Mouse (Mus musculus) midbrain, embryonic 13.5 days (tissue): ENCODE data around the gene Urm1. TPM values are rescaled to one million over a fixed set of nuclear protein-coding genes. Genes with fewer than 3 reads are reported as not detected.

ENCODE experiments used
- ATAC-seq: fragments of 200-750 bp; cut with Nextera tagmentation; 2 replicates; pipeline ENCODE4 v1.8.0; 2017; ENCODE audit warnings: mild to moderate bottlenecking, moderate TSS enrichment, moderate library complexity
- H3K27ac ChIP-seq: fragments of 300-500 bp; sonication (generic); 2 replicates; pipeline ENCODE4 v1.5.1; 2015; ENCODE audit warnings: inconsistent platforms, mild to moderate bottlenecking, moderate library complexity
- H3K27me3 ChIP-seq: fragments of 300-500 bp; sonication (generic); 2 replicates; pipeline ENCODE4 v1.6.1; 2015; ENCODE audit warnings: mild to moderate bottlenecking, inconsistent platforms
- H3K36me3 ChIP-seq: fragments of 300-500 bp; sonication (generic); 2 replicates; pipeline ENCODE4 v1.6.1; 2015; ENCODE audit warnings: mild to moderate bottlenecking, inconsistent platforms
- H3K4me1 ChIP-seq: fragments of 300-500 bp; sonication (generic); replicated peaks from 2 replicates; pipeline ENCODE4 v1.6.1; 2015; ENCODE audit warnings: inconsistent platforms
- H3K4me2 ChIP-seq: fragments of 300-500 bp; sonication (generic); replicated peaks from 2 replicates; pipeline ENCODE4 v1.6.1; 2015; ENCODE audit warnings: moderate library complexity, mild to moderate bottlenecking, inconsistent platforms
- H3K4me3 ChIP-seq: fragments of 300-500 bp; sonication (generic); replicated peaks from 2 replicates; pipeline ENCODE4 v1.5.1; 2015; ENCODE audit warnings: mild to moderate bottlenecking, inconsistent platforms
- H3K9ac ChIP-seq: fragments of 300-500 bp; sonication (generic); replicated peaks from 2 replicates; pipeline ENCODE4 v1.6.1; 2015; ENCODE audit warnings: mild to moderate bottlenecking, inconsistent platforms
- H3K9me3 ChIP-seq: fragments of 300-500 bp; sonication (generic); 2 replicates; pipeline ENCODE4 v1.6.1; 2016; ENCODE audit warnings: mild to moderate bottlenecking, inconsistent platforms
- WGBS: fragments of 180-500 bp; shearing (Covaris S2); methylation state at CpG from one replicate; pipeline ENCODE4 v1.1.7; 2015; 5-methylcytosine and 5-hydroxymethylcytosine counted together
- polyA plus RNA-seq: library from polyadenylated mRNA; unstranded; fragments of >200 nt; fragmentation: Nextera tagmentation; extraction: Ambion mirVana; gene quantifications from 2 replicates; pipeline ENCODE4 v1.2.1, GENCODE M21; 2015

Urm1 gene
- polyA plus RNA-seq, 1 experiment from 2014 or later: 23.1 TPM

DNA sequence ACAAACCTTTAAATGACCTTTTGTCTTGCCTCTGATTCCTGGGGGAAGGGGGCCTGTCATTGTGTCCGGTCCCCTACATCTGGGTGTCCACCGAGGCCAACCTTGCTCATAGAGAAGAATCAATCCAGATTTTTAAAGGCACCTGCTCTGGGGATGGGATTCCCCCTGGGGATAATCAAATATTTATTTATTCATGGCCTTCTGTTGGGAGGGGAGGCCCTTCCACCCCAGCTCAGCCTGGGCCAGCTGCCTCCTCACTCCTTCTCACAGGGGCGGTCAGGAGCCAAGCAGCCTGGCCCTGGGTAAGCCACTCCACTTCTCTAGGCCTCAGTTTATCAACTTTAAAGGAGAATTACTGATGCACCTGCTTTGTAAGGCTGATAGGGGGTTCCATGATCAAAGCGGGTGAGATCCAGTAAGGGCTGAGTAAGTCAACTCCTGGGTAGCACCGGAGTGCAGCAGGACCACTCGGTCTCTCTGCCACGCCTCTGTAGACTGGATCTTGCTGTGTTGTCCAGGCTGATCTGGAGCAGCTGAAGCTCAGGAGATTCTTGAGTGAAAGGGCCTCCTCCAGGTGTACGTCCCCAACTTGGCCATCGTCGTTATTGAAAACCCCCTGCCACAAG is 35.8 kb downstream of the Urm1 start:
- H3K36me3 ChIP-seq: no peaks in the 10 kb centered on the region
- no peak overlapping the region for H3K4me2 ChIP-seq
- ATAC-seq: 0 out of 2 replicates have a peak, but pooled peaks have one; percentile 43
- peaks cover 6% of the 10 kb centered on the region; the same call in 1 of the 2 replicates for H3K27me3 ChIP-seq
- 34% methylated on average over 10 of the region's 10 CpGs for WGBS
- no peaks in the 10 kb centered on the region for H3K9me3 ChIP-seq
- H3K4me3 ChIP-seq: no peak overlapping the region
- peak overlapping the region; percentile 32 for H3K9ac ChIP-seq
- H3K4me1 ChIP-seq: peaks cover 60% of the 10 kb centered on the region
- peak overlapping the region; percentile 84 for H3K27ac ChIP-seq

DNA sequence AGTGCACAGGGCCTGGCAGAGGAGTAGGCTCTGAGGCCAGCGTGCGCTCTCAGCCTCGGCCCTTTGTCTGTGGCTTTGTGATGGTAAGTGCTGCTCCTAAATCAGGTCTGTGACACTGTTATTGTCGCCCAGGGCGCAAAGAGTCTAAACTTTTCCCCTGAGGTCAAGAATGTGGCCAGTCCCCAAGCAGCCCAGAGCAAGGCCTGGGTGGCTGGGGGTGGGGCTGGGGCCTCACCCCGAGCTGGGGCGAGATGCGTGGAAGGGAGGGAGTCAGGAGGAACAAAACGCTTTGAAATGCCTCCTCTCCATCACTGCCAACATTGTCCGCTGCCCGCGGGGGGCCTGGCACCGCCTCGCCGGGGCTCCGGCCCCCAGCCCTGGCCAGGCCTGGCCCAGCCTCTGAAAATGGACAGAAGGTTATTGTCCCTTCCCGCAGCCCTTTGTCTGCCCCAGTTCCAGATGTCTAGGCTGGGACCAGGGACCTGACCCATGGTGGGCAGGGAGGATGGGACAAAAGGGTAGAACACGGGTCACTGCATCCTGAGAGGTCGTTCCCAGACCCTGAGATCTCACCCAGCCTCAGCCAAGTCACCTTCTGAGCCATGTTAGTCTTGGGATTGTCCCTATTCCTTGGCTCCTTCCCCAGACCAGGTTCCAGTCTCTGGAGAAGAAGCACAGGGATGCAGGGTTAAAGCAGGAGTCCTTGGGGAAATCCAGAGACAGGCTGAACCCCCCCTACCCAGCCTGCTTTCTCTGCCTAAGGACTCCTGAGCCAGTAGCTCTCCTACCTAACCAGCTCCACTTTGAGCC is 36.8 kb downstream of the Urm1 start:
- Histone ChIP-seq H3K27ac (peak overlapping the region; percentile 84), H3K9me3 (no peaks in the 10 kb centered on the region), H3K9ac (peak overlapping the region; percentile 32), H3K4me1 (peaks cover 60% of the 10 kb centered on the region), H3K27me3 (0 out of 2 replicates have a peak, but pooled peaks cover 6% of the 10 kb centered on the region), H3K36me3 (no peaks in the 10 kb centered on the region), H3K4me2 (peak overlapping the region; percentile 5; the same call in 1 of the 2 replicates), H3K4me3 (no peak overlapping the region)
- ATAC-seq: 0 out of 2 replicates have a peak, but pooled peaks have one; percentile 28
- WGBS: 4% methylated on average over 19 of the region's 19 CpGs

DNA sequence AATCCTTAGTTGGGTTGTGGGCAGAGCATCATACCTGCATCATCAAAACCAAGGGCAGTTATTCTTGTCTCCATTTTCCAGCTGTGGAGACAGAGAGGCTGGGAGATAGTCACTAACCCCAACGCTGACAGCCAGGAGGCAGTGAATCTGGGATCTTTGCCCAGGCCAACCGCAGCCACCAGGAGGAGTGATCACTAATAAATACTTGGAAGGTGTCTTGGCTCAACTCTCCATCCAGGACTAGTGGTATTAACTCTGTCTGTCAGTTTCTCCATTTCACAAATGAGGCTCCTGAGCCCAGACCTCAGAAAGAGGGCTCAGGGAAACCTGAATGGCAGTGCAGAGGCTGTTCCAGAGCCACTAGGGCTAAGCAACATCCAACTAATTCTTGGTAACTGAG is 37.5 kb downstream of the Urm1 start:
- Histone ChIP-seq H3K4me3 (no peak overlapping the region), H3K36me3 (no peaks in the 10 kb centered on the region), H3K27ac (peak overlapping the region; percentile 84; the same call in 1 of the 2 replicates), H3K4me1 (peaks cover 60% of the 10 kb centered on the region), H3K27me3 (0 out of 2 replicates have a peak, but pooled peaks cover 6% of the 10 kb centered on the region), H3K9me3 (no peaks in the 10 kb centered on the region), H3K4me2 (no peak overlapping the region), H3K9ac (peak overlapping the region; percentile 32)
- 28% methylated on average over 2 of the region's 2 CpGs for WGBS
- ATAC-seq: no peak

DNA sequence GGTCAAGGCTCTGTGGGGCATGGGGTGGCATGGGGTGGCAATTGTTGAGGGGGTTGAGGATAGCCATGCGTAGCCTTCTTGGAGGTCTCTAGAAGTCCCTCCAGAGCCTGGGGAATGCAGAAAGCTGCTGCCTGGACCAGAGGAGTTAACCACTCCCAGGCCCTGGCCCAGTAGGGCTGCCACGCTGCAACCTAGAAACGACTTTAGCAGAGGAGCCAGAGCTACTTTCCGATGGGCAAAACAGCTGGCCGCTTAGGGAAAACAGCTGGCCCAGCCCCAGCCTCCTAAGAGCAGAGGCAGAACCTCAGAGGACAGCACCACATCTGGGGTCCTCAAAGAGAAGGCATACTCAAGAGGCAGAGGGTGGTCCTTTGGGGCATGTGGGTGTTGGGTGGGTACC is 38.1 kb downstream of the Urm1 start:
- H3K9ac ChIP-seq: no peak overlapping the region
- no peak overlapping the region for H3K27ac ChIP-seq
- H3K36me3 ChIP-seq: no peaks in the 10 kb centered on the region
- H3K4me1 ChIP-seq: peaks cover 54% of the 10 kb centered on the region
- H3K9me3 ChIP-seq: no peaks in the 10 kb centered on the region
- 0 out of 2 replicates have a peak, but pooled peaks cover 6% of the 10 kb centered on the region for H3K27me3 ChIP-seq
- WGBS: 69% methylated on average over 5 of the region's 5 CpGs
- no peak for ATAC-seq
- H3K4me3 ChIP-seq: no peak overlapping the region
- H3K4me2 ChIP-seq: no peak overlapping the region

DNA sequence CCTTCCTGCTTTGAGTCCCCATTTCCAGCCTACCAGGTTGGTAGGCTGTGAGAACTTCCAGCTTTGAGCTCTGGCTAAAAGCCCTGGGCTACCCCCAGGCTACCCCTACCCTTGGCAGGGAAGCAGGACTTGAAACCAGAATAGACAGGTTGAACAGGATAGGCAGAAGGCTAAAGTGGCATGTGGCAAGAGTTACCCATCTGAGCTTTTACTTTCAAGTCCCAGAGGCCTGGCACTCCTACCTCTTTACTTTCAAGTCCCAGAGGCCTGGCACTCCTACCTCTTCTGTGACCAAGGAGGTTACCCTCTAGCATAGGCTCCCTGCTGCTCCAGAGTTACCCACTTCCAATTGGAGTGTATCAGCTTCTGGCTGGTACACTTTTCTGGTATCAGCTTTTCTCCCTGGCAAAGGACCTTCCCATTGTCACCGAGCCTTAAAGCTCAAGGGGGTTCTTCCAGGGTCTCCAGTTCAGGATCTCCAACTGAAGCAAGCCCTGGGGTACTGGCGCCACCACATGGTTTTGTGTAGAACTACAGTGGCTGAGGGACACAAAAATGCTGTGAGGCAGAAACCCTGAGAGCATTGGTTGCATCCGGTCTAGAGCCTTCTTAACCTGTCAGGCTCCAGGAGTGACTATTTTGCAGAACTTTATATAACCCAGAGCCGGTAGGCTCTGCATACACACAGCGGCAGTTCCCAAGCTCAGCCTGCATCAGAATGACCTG is 39.0 kb downstream of the Urm1 start:
- no peak for ATAC-seq
- H3K27ac ChIP-seq: no peak overlapping the region
- WGBS: 10% methylated on average over 5 of the region's 5 CpGs

DNA sequence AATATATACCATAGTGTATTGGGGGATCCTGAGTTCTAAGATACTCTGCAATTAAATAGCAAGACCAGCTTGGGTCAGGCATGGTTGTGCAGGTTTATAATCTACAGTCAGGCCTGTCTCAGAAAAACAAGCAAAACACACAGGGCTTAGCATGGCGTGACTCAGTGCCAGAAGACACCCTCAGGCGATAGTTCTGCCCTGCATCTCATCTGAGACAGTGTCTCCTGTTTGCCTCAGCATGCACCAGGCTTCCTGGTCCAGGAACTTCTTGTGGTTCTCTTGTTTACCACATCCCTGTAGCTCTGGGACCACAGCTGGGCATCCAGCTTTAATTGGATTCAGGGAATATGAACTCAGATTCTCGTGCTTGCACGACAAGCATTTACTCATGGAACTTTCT is 45.2 kb downstream of the Urm1 start:
- Histone ChIP-seq H3K4me2 (no peak overlapping the region), H3K27me3 (no peaks in the 10 kb centered on the region), H3K4me1 (peaks cover 11% of the 10 kb centered on the region), H3K9ac (no peak overlapping the region), H3K4me3 (no peak overlapping the region), H3K27ac (no peak overlapping the region), H3K9me3 (no peaks in the 10 kb centered on the region), H3K36me3 (no peaks in the 10 kb centered on the region)
- 83% methylated on average over 4 of the region's 4 CpGs for WGBS
- no peak for ATAC-seq

More for the DNA sequence above, 39.0 kb downstream of the Urm1 start:
- H3K9ac ChIP-seq: no peak overlapping the region
- H3K4me3 ChIP-seq: no peak overlapping the region
- H3K9me3 ChIP-seq: no peaks in the 10 kb centered on the region
- H3K4me2 ChIP-seq: no peak overlapping the region
- no peaks in the 10 kb centered on the region for H3K36me3 ChIP-seq
- H3K4me1 ChIP-seq: peaks cover 45% of the 10 kb centered on the region
- H3K27me3 ChIP-seq: 0 out of 2 replicates have a peak, but pooled peaks cover 6% of the 10 kb centered on the region

DNA sequence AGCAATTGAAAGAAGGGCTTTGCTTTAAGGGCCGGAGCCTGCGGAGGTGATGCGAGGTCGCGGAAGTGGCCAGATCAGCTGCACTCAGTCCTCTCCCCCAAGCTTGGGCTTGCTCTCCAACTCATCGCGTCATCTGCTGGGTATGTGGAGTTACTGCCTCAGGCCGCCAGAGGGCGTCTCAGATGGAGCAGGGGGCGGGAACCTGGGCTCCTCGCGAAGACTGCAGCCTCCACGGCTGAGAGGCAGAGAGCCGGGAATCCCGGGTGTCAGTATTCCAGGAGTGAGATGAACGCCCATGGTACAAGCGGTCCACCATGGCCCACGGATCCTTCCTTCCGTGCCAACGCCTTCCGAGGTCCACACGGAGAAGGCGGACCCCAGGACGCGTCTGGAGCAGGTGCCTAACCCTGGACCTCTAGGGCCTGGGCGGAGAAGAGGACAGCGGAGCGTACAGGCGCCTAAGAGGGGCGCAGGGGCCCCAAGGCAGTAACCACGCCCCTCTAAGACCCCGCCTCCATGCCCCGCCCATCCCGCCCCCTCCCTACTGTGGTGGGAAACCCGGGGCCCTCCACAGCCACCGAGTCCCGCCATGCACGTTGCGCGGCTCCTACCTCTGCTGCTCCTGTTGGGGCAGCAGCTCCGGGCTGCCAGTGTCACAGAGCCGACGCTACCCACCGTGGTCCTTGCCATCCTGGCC is 49.2 kb downstream of the Urm1 start, which contains the start of gene Cercam:
TSS of gene Cercam (plus strand) at position 216 of the 697 bp plus-strand sequence.
- Histone ChIP-seq H3K9me3 (no peaks in the 10 kb centered on the region), H3K4me2 (peak within 1 kb of the TSS; percentile 75), H3K4me1 (peaks cover 19% of the 10 kb centered on the region), H3K27me3 (no peaks in the 10 kb centered on the region), H3K36me3 (peaks cover 15% of the 10 kb centered on the region), H3K9ac (peak within 1 kb of the TSS; percentile 69), H3K4me3 (peak within 1 kb of the TSS; percentile 47), H3K27ac (peak within 1 kb of the TSS; percentile 59)
- ATAC-seq: peak; percentile 91
- 0% methylated on average over 42 of the region's 44 CpGs for WGBS

DNA sequence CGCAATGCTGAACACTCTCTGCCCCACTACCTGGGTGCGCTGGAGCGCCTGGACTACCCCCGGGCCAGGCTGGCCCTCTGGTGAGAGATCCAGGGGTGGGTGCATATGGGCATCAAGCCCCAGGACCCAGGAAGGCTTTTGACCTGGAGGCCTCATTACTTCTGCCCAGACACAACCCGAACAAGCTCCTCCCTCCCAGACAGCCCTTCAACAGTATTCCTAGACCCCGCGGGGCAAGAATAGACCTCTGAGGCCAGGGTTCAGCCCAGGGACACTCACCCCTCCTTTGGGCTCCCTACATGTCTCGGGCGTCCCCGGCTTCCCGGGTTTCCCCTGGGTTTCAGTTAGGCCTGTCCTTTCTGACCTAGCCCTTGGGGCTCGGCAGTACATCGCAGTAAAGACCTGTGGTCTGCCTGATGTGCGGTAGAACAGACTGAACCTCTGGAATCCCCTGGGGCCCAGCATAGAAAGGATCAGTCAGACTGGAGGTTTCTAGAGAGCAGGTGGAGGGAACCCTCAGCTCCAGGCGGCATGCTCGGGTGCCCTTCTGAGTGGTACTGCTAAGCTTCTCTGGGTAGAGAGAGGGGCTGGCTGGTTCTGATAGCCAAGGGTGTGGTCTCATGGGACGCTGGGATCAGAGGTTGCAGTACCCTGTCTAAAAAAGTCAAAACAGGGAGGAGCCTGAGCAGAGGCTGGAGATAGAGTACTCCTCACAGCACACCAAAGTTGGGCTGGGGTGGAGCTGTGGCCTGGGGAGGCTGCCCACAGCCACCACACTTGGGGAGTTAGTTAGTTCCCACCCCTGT is 50.0 kb downstream of the Urm1 start:
- H3K36me3 ChIP-seq: peaks cover 15% of the 10 kb centered on the region
- ATAC-seq: peak; percentile 38; the same call in 1 of the 2 replicates
- H3K4me2 ChIP-seq: peak overlapping the region; percentile 75
- peaks cover 19% of the 10 kb centered on the region for H3K4me1 ChIP-seq
- WGBS: 3% methylated on average over 17 of the region's 17 CpGs
- peak overlapping the region; percentile 69 for H3K9ac ChIP-seq
- H3K27me3 ChIP-seq: no peaks in the 10 kb centered on the region
- peak overlapping the region; percentile 47 for H3K4me3 ChIP-seq
- H3K27ac ChIP-seq: peak overlapping the region; percentile 59; the same call in 1 of the 2 replicates
- H3K9me3 ChIP-seq: no peaks in the 10 kb centered on the region

DNA sequence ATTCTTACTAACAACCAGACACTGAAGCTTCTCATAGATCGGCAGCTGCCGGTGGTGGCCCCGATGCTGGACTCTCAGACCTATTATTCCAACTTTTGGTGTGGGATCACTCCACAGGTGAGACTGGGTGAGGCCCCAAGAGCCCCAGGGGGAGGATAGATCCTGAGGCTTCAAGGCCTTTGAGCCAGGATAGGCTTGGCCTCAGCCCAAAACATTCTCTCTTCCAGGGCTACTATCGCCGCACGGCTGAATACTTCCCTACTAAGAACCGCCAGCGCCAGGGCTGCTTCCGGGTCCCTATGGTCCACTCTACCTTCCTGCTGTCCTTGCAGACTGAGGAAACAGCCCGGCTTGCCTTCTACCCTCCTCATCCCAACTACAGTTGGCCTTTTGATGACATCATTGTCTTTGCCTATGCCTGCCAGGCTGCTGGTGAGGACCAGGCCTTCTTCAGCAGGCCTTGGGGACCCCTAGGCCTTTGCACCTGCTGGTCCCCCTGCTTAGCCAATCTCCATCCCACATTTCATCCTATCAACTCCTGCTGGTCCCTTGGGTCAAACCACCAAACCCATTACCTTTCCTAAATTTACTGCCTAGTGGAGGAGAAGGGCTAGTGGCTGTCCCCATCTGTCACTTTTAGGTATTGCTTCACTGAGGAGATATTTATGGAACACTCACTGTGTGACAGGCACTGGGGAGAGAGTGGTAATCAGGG is 52.9 kb downstream of the Urm1 start:
- no peak overlapping the region; the same call in 1 of the 2 replicates for H3K9ac ChIP-seq
- no peak overlapping the region for H3K4me3 ChIP-seq
- no peaks in the 10 kb centered on the region for H3K9me3 ChIP-seq
- peaks cover 24% of the 10 kb centered on the region for H3K36me3 ChIP-seq
- WGBS: 94% methylated on average over 10 of the region's 10 CpGs
- H3K27me3 ChIP-seq: no peaks in the 10 kb centered on the region
- no peak overlapping the region for H3K27ac ChIP-seq
- peaks cover 20% of the 10 kb centered on the region for H3K4me1 ChIP-seq
- H3K4me2 ChIP-seq: no peak overlapping the region
- ATAC-seq: no peak

DNA sequence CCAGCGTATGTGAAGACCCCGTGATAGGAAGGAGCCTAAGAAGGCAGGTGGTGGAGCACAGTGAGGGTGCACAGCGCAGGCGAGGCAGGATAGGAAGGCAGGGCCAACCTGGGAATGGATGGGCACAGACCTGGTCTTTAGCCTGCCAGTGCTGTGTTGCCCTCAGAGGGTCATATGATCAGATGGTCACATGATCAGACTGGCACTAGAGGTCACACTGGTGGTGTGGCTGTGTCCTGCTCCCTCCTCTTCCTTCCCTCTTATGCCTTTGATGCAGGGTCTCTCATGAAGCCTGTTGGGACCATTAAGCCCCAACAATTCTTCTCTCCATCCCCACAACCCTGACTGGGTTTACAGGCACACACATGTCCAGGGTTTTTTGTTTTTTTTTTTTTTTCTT is 53.9 kb downstream of the Urm1 start:
- 93% methylated on average over 4 of the region's 4 CpGs for WGBS
- Histone ChIP-seq H3K4me1 (peaks cover 26% of the 10 kb centered on the region), H3K36me3 (peaks cover 30% of the 10 kb centered on the region), H3K4me3 (no peak overlapping the region), H3K27ac (no peak overlapping the region), H3K9me3 (no peaks in the 10 kb centered on the region), H3K9ac (no peak overlapping the region), H3K27me3 (no peaks in the 10 kb centered on the region), H3K4me2 (no peak overlapping the region)
- ATAC-seq: no peak
